Mouse (Mus musculus) forebrain, embryonic 11.5 days (tissue): ENCODE results near the gene Lamtor2. TPM values are rescaled to one million over a fixed set of nuclear protein-coding genes. Genes with fewer than 3 reads are reported as not detected.

Experiments used
- ATAC-seq: fragments of 200-750 bp; cut with Nextera tagmentation; replicated peaks from 2 replicates; pipeline ENCODE4 v1.8.0; 2017; ENCODE audit warnings: moderate TSS enrichment; ENCODE audit not compliant: low FRiP score
- DNase-seq: peaks from one replicate; pipeline ENCODE4 v3.0.0-alpha.2; 2017; ENCODE audit warnings: low spot score
- H3K27ac ChIP-seq: fragments of 300-500 bp; sonication (generic); 2 replicates; pipeline ENCODE4 v1.5.1; 2014; ENCODE audit warnings: low read depth, low read length
- H3K27me3 ChIP-seq: fragments of 300-500 bp; sonication (generic); 2 replicates; pipeline ENCODE4 v1.6.1; 2014; ENCODE audit warnings: mild to moderate bottlenecking, low read length, mixed read lengths; ENCODE audit not compliant: control insufficient read depth, insufficient read depth
- H3K36me3 ChIP-seq: fragments of 300-500 bp; sonication (generic); 2 replicates; pipeline ENCODE4 v1.6.1; 2014; ENCODE audit warnings: mild to moderate bottlenecking, low read length, moderate library complexity, mixed read lengths; ENCODE audit not compliant: control insufficient read depth, insufficient read depth
- H3K4me1 ChIP-seq: fragments of 300-500 bp; sonication (generic); replicated peaks from 2 replicates; pipeline ENCODE4 v1.6.1; 2014; ENCODE audit warnings: low read length, mixed read lengths; ENCODE audit not compliant: control insufficient read depth, insufficient read depth
- H3K4me2 ChIP-seq: fragments of 300-500 bp; sonication (generic); 2 replicates; pipeline ENCODE4 v1.6.1; 2014; ENCODE audit warnings: low read depth, mild to moderate bottlenecking, low read length, moderate library complexity, mixed read lengths; ENCODE audit not compliant: severe bottlenecking
- H3K4me3 ChIP-seq: fragments of 300-500 bp; sonication (generic); 2 replicates; pipeline ENCODE4 v1.5.1; 2014; ENCODE audit warnings: low read depth, low read length
- H3K9ac ChIP-seq: fragments of 300-500 bp; sonication (generic); 2 replicates; pipeline ENCODE4 v1.6.1; 2014; ENCODE audit warnings: low read length
- H3K9me3 ChIP-seq: fragments of 300-500 bp; sonication (generic); 2 replicates; pipeline ENCODE4 v1.6.1; 2016; ENCODE audit warnings: low read length, mixed read lengths; ENCODE audit not compliant: control insufficient read depth
- WGBS: fragments of 180-500 bp; shearing (Covaris S2); extraction: QIAGEN DNeasy Blood & Tissue Kit; methylation state at CpG from one replicate; pipeline ENCODE4 v1.1.7; 2014; 5-methylcytosine and 5-hydroxymethylcytosine counted together
- polyA plus RNA-seq: library from polyadenylated mRNA; unstranded; fragments of >200 nt; fragmentation: Nextera tagmentation; extraction: Ambion mirVana; gene quantifications from 2 replicates; pipeline ENCODE4 v1.2.1, GENCODE M21; 2014

Lamtor2 gene
- polyA plus RNA-seq, 1 experiment from 2014 or later: 89.3 TPM

DNA sequence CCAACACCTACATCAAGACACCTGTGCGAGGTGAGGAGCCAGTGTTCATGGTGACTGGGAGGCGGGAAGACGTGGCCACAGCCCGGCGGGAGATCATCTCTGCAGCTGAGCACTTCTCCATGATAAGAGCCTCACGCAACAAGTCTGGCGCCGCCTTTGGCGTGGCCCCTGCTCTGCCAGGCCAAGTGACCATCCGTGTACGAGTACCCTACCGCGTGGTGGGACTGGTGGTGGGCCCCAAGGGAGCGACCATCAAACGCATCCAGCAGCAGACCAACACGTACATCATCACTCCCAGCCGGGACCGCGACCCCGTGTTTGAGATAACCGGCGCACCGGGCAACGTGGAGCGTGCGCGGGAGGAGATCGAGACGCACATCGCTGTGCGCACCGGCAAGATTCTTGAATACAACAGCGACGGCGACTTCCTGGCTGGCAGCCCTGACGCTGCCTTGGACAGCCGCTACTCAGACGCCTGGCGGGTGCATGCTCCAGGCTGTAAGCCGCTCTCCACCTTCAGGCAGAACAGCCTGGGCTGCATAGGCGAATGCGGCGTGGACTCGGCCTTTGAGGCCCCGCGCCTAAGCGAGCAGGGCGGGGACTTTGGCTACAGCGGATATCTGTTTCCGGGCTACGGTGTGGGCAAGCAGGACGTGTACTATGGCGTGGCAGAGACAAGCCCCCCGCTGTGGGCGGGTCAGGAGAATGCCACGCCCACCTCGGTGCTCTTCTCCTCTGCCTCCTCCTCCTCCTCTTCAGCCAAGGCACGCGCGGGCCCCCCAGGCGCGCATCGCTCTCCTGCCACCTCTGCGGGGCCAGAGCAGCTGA lies 16.6 kb downstream of the Lamtor2 start:
- DNase-seq (peak; percentile 87), ATAC-seq (no peak)
- Histone ChIP-seq H3K4me2 (peak overlapping the region; percentile 91), H3K9ac (peak overlapping the region; percentile 100), H3K27me3 (no peaks in the 10 kb centered on the region), H3K27ac (peak overlapping the region; percentile 57; the same call in 1 of the 2 replicates), H3K9me3 (no peaks in the 10 kb centered on the region), H3K4me3 (peak overlapping the region; percentile 96), H3K36me3 (peaks cover 10% of the 10 kb centered on the region), H3K4me1 (peaks cover 48% of the 10 kb centered on the region)
- WGBS: 8% methylated on average over 60 of the region's 64 CpGs

DNA sequence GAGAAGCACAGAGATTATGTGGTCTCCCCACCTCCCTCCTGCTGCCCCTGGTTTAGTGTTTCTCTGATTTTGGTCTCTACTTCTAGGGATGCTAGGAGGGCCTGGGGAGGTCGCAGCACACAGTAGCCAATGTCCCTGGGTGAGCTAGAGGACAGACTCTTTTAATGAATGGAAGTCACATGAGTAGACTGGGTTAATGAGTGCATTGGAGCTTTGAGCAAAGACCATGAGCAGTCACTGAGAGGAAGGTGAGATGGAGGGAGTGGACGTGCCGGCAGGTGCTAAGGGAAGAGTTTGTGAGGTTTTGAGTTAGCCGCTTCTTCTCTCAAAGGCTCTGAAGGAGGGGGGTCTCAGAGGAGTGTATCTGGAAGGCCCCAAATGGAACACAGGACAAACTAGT lies 17.3 kb downstream of the Lamtor2 start:
- Histone ChIP-seq H3K4me1 (peaks cover 48% of the 10 kb centered on the region), H3K9ac (peak overlapping the region; percentile 100), H3K27ac (peak overlapping the region; percentile 57; the same call in 1 of the 2 replicates), H3K36me3 (peaks cover 7% of the 10 kb centered on the region), H3K4me3 (peak overlapping the region; percentile 96), H3K9me3 (no peaks in the 10 kb centered on the region), H3K27me3 (no peaks in the 10 kb centered on the region), H3K4me2 (peak overlapping the region; percentile 91)
- ATAC-seq (no peak), DNase-seq (no peak)
- 24% methylated on average over 4 of the region's 4 CpGs for WGBS

DNA sequence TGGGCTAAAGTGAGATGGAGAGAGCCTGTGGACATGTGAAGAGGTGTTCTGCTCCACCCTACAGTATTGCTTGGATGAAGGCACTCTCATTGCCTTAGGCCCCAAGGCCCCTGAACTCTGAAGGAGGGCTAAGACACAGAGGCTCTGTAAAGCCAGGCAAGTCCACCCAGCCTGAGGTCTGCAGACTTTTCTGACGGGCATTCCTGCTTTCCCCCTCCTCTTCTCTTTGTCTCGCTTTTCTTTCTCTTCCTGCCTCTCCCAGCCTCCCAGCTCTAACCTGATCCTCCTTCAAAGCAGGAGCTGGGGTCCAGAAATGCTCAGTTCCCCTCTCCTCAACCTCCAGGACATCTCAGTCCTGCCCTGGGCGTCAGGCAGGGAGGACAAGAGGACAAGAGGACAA lies 17.9 kb downstream of the Lamtor2 start:
- DNase-seq (no peak), ATAC-seq (no peak)
- Histone ChIP-seq H3K27me3 (no peaks in the 10 kb centered on the region), H3K9me3 (no peaks in the 10 kb centered on the region), H3K36me3 (peaks cover 7% of the 10 kb centered on the region), H3K4me1 (peaks cover 50% of the 10 kb centered on the region), H3K27ac (peak overlapping the region; percentile 99; the same call in 1 of the 2 replicates), H3K4me2 (peak overlapping the region; percentile 91), H3K9ac (peak overlapping the region; percentile 100), H3K4me3 (peak overlapping the region; percentile 96)
- WGBS: 0% methylated on average over 3 of the region's 3 CpGs

DNA sequence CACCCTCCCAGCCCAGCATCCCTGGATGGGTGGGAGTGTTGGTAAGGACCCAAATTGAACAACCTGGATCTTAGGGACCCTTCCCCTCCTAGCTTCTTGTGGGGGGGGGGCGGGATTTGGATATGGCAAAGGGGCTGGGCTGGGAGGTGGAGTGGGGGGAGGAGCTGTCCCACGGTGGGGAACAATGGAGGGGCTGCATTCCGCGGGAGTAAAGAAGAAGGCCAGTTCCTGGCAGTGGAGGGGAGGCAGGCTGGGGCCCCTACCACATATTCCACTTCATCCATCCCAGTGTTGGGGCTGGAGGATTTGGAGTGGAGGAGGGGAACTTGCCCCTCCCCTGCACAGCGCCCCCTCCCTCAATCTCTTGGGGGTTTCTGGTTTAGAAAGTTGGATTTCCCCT lies 19.2 kb downstream of the Lamtor2 start:
- DNase-seq (no peak), ATAC-seq (no peak)
- 2% methylated on average over 5 of the region's 5 CpGs for WGBS
- peak overlapping the region; percentile 99 for H3K27ac ChIP-seq
- H3K4me3 ChIP-seq: peak overlapping the region; percentile 96
- peak overlapping the region; percentile 91 for H3K4me2 ChIP-seq
- H3K36me3 ChIP-seq: peaks cover 7% of the 10 kb centered on the region
- peaks cover 50% of the 10 kb centered on the region for H3K4me1 ChIP-seq
- no peaks in the 10 kb centered on the region for H3K9me3 ChIP-seq
- peak overlapping the region; percentile 100 for H3K9ac ChIP-seq
- H3K27me3 ChIP-seq: no peaks in the 10 kb centered on the region

DNA sequence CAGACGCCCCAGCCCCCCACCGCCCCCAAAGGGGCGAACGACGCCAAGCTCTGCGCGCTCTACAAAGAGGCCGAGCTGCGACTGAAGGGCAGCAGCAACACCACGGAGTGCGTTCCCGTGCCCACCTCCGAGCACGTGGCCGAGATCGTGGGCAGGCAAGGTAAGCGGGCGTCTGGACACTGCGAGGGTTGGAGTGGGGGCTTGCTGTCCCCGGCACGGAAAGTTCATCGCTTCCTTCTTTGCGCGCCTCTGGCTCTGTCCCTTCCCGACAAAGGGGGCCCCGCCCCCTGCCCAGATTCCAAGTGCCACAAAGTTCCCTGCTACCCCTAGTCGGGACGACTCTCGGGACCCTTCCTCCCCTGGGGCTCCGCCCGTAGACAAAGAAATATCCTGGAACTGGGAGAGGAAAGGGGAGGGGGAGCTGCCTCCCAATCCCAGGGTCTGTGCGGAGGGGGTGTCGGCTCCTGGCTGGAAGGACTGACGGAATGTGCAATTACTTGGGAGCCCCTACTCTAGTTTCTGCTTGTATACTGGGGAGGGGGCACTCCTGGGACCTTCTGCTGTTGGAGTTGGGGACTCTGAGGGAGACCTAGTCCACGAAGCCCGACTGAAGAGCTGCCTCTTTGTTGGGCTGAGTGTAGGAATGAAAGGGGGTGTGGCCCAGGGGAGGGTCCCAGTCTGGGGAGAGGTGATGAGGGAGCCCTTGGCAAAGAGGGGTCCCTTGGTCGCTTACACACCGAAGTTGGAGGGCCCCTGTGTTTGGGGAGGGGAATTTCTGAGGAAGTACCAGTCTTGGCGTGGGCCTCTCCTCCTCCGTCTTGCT lies 20.0 kb downstream of the Lamtor2 start:
- peak overlapping the region; percentile 100 for H3K9ac ChIP-seq
- peaks cover 45% of the 10 kb centered on the region for H3K4me1 ChIP-seq
- H3K27ac ChIP-seq: peak overlapping the region; percentile 99
- peak overlapping the region; percentile 96 for H3K4me3 ChIP-seq
- H3K36me3 ChIP-seq: peaks cover 7% of the 10 kb centered on the region; the same call in 1 of the 2 replicates
- peak; percentile 88 for DNase-seq
- H3K9me3 ChIP-seq: no peaks in the 10 kb centered on the region
- WGBS: 0% methylated on average over 40 of the region's 40 CpGs
- H3K4me2 ChIP-seq: peak overlapping the region; percentile 91
- peak; percentile 49 for ATAC-seq
- H3K27me3 ChIP-seq: no peaks in the 10 kb centered on the region

DNA sequence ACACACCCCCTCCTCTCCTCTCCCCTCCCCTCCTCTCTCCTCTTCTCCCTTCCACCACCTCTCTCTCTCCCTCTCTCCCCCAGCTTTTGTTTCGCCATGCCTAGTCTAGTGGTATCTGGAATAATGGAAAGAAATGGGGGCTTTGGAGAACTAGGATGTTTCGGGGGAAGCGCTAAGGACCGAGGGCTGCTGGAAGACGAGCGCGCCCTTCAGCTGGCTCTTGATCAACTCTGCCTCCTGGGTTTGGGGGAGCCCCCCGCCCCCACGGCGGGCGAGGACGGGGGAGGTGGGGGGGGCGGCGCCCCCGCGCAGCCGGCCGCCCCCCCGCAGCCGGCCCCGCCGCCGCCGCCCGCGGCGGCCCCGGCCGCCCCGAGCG lies 20.6 kb downstream of the Lamtor2 start, which contains the start of gene Mex3a:
Gene Mex3a, plus strand, starts transcription at position 97 of the 376 bp plus-strand sequence.
- DNase-seq: no peak
- Histone ChIP-seq H3K4me1 (peaks cover 43% of the 10 kb centered on the region), H3K9ac (peak within 1 kb of the TSS; percentile 100), H3K27me3 (no peaks in the 10 kb centered on the region), H3K27ac (peak within 1 kb of the TSS; percentile 99), H3K36me3 (peaks cover 5% of the 10 kb centered on the region; the same call in 1 of the 2 replicates), H3K9me3 (no peaks in the 10 kb centered on the region), H3K4me3 (peak within 1 kb of the TSS; percentile 96), H3K4me2 (peak within 1 kb of the TSS; percentile 91)
- 2% methylated on average over 17 of the region's 31 CpGs for whole genome bisulfite sequencing
- ATAC-seq: no peak; the same call in 1 of the 2 replicates

DNA sequence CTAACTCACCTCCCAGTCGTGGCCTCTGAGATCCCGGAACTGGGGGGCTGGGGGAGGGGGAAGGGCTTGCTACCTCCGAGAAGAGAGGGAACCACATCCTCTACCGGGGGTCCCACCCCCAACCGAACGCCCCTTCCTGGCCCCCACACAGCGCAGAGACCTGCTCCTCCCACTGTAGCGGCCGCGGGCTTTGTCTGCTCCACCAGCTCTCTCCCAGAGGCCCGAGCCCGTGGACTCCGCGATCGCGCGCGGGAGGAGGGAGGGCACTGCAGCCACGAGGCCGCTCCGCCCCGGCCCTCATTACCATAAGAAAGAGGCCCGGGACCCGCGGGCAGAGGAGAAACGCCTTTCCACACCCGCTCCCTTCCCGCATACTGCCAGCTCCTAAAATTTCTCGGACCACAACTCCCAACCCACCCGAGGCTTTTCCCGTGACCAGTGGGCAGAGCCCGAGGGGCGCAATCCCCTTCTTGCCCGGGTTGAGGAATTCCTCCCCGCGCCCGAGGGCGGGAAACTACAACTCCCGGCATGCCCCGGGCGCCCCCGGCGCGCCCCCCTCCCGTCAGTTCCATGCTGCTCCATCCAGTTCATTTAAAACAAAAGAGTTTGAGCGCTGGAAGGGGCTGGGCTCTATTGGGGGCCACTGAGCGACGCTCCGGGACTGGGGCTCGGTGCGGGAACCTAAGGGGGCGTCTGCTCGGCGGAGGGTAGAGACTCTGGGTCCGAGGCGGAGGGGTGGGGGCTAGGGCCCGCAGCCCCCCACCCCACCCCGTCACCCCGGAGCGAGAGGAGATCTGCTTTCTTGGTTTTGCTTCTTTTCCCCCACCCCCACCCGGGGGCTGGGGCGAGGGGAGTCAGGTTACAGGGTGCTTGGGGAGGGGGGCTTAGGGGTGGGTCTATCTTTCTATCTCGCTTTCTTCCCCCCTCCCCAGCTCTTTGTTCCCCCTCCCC lies 21.3 kb downstream of the Lamtor2 start:
- Histone ChIP-seq H3K27ac (peak overlapping the region; percentile 99), H3K4me1 (peaks cover 37% of the 10 kb centered on the region), H3K4me2 (peak overlapping the region; percentile 91), H3K9me3 (no peaks in the 10 kb centered on the region), H3K36me3 (peaks cover 5% of the 10 kb centered on the region; the same call in 1 of the 2 replicates), H3K27me3 (no peaks in the 10 kb centered on the region), H3K4me3 (peak overlapping the region; percentile 96), H3K9ac (peak overlapping the region; percentile 100)
- peak; percentile 97 for DNase-seq
- ATAC-seq: peak; percentile 89
- WGBS: 1% methylated on average over 62 of the region's 63 CpGs
